Mouse (Mus musculus) stomach, postnatal 0 days (tissue): Measurements from ENCODE around the gene Rftn1.

Experiments
- CTCF ChIP-seq: IDR thresholded peaks from 2 replicates; pipeline ENCODE4 v1.5.1; 2016; ENCODE audit warnings: antibody characterized with exemption, low read depth, mild to moderate bottlenecking, moderate library complexity
- EP300 ChIP-seq: optimal IDR thresholded peaks from 2 replicates; pipeline ENCODE3; 2016; ENCODE audit warnings: antibody characterized with exemption

DNA sequence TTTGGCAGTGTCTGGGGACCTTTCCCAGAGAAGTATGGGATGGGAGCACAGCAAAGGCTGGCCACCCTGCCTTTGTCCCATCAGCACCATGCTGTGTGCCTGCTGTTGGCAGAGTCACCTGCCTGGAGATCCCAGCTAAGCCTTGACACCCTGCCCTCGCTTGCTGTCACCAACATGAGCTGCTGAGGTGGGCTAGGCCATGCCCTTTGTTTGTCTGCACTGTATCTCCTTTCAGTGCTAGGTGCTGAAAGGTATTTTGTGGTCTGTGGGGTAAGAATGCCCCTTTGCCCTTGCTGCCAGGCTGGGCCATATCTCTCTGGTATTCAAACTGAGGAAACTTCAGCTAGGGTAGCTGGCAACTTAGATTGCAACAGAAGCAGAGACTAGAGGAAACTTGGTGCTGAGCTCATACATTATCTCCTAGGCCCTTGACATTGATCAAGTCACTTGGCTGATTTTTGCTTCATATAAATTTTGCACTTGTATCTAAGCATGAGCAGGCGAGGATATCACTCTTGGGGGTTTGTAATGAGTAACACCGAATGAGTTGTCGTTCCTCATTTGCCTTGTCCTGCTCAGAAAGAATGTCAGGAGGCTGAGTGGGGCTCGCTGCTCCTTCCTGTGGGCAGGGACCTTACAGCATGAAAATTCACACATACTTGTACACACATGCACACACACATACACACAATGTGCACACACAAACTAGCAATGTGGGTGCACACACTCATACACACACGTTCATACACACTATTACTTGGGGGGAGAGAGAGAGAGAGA, 207.7 kb downstream of the Rftn1 start:
- no peak for TF ChIP-seq CTCF
- no peak for TF ChIP-seq EP300
